Mouse (Mus musculus): ENCODE data around the gene Btbd9.

GRCm38 (mm10) chr17:30297432-30297831 lies 278.9 kb downstream of the Btbd9 start:
- TF ChIP-seq CTCF (IDR thresholded peaks at IDR 0.05; ENCODE audit: extremely low read depth, insufficient read depth, low read length) (no peak), POLR2A (IDR thresholded peaks at IDR 0.05; ENCODE audit: extremely low read depth, insufficient read depth, low read length) (no peak)
